Mouse (Mus musculus): ENCODE data around the gene Smim24.

Gene Smim24

GRCm38 (mm10) chr10:81432868-81433262 lies 40.0 kb downstream of the Smim24 start:
- DNase-seq (ENCODE audit: extremely low spot score, low spot score): peak; percentile 75

- DNase-seq (ENCODE audit: extremely low spot score, low spot score): no peak
These were observed 40.9 kb downstream of the Smim24 start for GRCm38 (mm10) chr10:81433541-81434289.

GRCm38 (mm10) chr10:81434361-81435263 lies 41.8 kb downstream of the Smim24 start:
- DNase-seq (ENCODE audit: extremely low spot score, low spot score): no peak

GRCm38 (mm10) chr10:81435436-81435835 lies 42.6 kb downstream of the Smim24 start:
- DNase-seq (ENCODE audit: extremely low spot score, low spot score): no peak

- DNase-seq (ENCODE audit: extremely low spot score, low spot score): no peak
These were observed 48.2 kb downstream of the Smim24 start for GRCm38 (mm10) chr10:81441019-81441418.
